Mouse (Mus musculus): ENCODE data around the gene Vmn2r2.

GRCm38 (mm10) chr3:64112707-64113106, 29.0 kb downstream of the Vmn2r2 start:
- no peak for TF ChIP-seq CTCF (IDR thresholded peaks at IDR 0.05; ENCODE audit: low read depth, low read length)
- TF ChIP-seq EP300 (IDR thresholded peaks at IDR 0.05; ENCODE audit: insufficient read depth, low read depth, low read length), result no peak

Data from ES-Bruce4 (cell line).